Mouse (Mus musculus) R1 (cell line): ENCODE results near the gene Sike1.

Experiments
- DNase-seq: peaks from one replicate; pipeline ENCODE4 v3.0.0-alpha.2; 2018; ENCODE audit warnings: low read depth, low spot score

Sike1 gene

DNA sequence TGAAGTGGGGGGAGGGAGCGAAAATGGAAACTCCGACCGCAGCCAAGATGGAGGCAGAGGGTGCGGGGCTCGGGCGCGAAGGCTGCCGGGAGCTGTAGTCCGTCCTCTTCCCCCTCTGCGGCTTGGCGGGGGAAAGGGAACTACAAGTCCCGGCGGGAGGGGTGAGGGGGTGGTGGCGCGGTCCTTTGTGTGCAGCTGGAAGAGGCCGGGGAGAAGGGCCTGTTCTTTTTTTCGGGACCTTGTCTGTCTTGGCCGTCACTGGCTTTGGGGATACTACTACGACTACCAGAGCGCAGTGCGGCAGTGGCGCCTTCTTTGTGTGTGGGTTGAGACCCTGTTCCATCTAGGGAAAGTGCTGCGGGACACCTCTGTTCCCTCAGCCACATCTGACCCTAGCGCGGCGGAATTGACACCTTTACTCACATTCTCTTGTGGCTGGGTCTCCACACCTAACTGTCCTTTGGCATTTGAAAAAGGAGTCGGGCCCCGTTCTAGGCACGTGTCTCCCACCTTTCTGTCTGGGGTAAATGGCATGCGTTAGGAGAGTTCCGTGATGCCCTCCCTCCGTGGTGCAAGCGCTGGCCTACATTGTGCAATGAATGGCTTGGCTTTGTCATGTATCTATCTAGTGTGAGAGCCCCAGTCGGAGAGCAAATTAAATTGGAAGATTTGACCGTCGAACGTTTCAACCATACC is 25.6 kb downstream of the Sike1 start:
- DNase-seq, result peak; percentile 95

DNA sequence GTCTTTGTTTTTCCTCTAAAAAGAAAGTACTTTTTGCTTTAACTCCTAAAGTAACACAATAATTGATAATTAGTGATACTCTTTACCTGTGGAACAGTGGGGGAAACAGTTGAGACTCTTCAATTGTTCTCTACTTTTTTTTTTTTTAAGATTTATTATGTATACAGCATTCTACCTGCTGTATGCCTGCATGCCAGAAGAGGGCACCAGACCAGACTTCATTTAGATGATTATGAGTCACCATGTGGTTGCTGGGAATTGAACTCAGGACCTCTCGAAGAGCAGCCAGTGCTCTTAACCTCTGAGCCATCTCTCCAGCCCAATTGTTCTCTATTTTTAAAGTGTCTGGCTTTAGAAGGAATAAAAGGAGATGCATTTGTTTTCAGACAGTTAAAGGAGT is 30.7 kb downstream of the Sike1 start:
- peak; percentile 66 for DNase-seq

DNA sequence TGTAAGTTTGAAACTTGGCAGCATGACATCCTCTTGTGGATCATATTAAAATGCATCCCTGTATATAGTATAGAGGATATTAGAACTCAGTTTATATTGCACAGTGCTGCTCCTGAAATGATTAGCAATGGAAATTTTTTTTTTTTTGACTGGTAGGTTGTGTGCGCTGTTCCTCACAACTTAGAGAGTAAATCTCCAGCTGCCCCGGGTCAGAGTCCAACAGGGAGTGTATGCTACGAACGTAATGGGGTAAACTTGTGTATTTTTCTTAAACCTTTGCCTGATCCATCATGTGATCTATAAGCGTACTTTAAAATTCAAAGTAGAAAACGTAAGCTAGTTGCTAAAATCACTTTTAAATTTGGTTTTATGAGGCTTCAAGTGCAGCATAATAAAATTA is 44.8 kb downstream of the Sike1 start:
- DNase-seq, result no peak

DNA sequence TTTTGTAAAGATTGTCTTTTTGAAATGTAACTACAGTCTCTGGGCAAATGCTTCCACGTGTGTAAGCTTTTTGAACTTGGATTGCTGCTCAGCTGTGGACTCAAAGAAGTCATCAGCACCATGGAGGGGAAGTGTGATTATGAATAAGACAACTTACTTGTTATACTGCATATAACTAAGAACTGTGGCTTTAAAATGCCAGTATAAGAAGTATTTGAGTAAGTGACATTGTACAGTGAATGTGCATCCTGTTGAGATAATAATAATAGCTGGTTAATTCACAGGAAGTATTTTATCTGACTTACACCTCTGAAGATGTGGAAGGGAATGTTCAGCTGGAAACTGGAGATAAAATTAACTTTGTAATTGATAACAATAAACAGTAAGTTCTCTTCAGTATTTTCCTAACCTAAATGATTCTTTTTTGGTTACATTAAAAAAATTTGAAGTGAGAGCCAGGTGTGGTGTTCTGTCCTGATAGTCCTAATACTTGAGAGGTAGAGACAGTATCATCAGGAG is 45.4 kb downstream of the Sike1 start:
- no peak for DNase-seq

DNA sequence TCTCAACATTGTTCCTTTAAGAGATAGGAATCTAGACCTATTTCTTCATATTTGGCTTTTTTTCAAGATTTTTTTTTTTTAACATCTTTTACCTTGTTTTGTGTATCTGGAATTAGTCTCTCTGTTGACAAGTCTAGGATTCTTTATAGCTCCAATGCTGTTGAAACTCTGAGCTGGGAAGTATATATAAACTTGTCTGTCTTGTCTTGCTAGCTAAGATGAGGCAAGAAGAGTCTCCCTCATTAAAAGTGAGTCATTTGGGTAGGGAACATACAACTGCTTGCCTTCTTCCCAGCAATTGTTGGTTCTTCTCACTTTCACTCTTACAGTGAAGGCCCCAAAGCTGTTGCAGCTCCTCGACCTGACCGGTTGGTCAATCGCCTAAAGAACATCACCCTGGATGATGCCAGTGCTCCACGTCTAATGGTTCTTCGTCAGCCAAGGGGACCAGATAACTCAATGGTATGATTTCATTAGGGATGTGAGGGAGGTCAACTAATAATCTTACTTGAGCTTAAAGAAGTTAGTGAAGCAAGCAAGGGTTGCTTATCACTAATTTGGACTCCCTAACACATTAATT is 60.6 kb downstream of the Sike1 start:
- no peak for DNase-seq

DNA sequence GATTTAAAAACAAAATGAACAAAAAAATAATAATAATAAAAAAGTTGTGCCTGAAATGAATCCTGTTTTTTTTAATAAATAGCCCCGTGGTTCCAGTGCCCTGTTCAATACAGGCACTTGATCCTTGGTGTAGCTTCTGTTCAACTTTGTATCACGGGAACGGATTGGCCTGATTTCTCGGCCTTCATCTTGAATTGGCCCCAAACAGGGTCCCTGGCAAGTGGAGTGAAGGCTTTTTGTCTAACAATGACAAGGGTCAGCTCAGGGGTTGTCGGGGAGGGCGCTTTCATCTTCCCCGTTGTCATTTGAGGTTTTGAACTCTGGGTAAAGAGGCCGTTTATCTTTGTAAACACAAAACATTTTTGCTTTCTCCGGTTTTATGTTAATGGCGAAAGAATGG is 62.2 kb downstream of the Sike1 start:
- no peak for DNase-seq
